Mouse (Mus musculus) CH12.LX (cell line): ENCODE measurements around the gene Zc3h6. TPM values are rescaled to one million over a fixed set of nuclear protein-coding genes. Genes with fewer than 3 reads are reported as not detected.

Experiments
- DNase-seq: peaks from one replicate; pipeline ENCODE4 v3.0.0-alpha.2; 2013; ENCODE audit errors: extremely low read depth
- H3K27ac ChIP-seq: 2 replicates; pipeline ENCODE4 v1.5.1; 2012; ENCODE audit warnings: low read depth, mild to moderate bottlenecking, control low read depth, moderate library complexity; ENCODE audit not compliant: insufficient read depth
- H3K27me3 ChIP-seq: replicated peaks from 2 replicates; pipeline ENCODE3; 2012; ENCODE audit warnings: inconsistent platforms
- H3K36me3 ChIP-seq, 2 experiments: replicated peaks in 1 of 2; 2 replicates each; pipeline versions ENCODE3 to v1.6.1; 2012; ENCODE audit warnings: inconsistent platforms in 1 of 2, low read length in 1 of 2, mild to moderate bottlenecking in 1 of 2, mixed read lengths in 1 of 2, moderate library complexity in 1 of 2; ENCODE audit not compliant: control insufficient read depth in 1 of 2, insufficient read depth in 1 of 2
- H3K4me1 ChIP-seq, 2 experiments: 2 replicates each; pipeline ENCODE4 v1.6.1; 2012; ENCODE audit warnings: inconsistent platforms in 1 of 2, moderate library complexity in 1 of 2; ENCODE audit not compliant: insufficient read depth in 2 of 2, control insufficient read depth in 1 of 2
- H3K4me2 ChIP-seq: 2 replicates; pipeline ENCODE4 v1.6.1; 2012; ENCODE audit warnings: low read depth, mild to moderate bottlenecking, control low read depth; ENCODE audit not compliant: poor library complexity, insufficient read depth, severe bottlenecking
- H3K4me3 ChIP-seq, 3 experiments: fragments of 150-350 bp in 1 of 3; sonication (generic) in 1 of 3; replicated peaks in 1 of 3; 2 replicates each; pipeline versions ENCODE3 to v1.5.1; 2011 to 2012; ENCODE audit warnings: low read depth in 2 of 3, low read length in 2 of 3, mild to moderate bottlenecking in 2 of 3, moderate library complexity in 2 of 3, control low read depth in 1 of 3, improper control_type of control experiment in 1 of 3, inconsistent platforms in 1 of 3, mixed read lengths in 1 of 3; ENCODE audit not compliant: poor library complexity in 1 of 3
- H3K79me2 ChIP-seq: replicated peaks from 2 replicates; pipeline ENCODE4 v1.6.1; 2012; ENCODE audit warnings: mild to moderate bottlenecking, moderate library complexity; ENCODE audit not compliant: control insufficient read depth, poor library complexity, insufficient read depth, severe bottlenecking; ENCODE audit errors: extremely low read depth
- H3K9ac ChIP-seq: 2 replicates; pipeline ENCODE4 v1.6.1; 2012; ENCODE audit warnings: low read depth, mild to moderate bottlenecking, control low read depth, moderate library complexity; ENCODE audit not compliant: insufficient read depth
- H3K9me3 ChIP-seq: replicated peaks from 2 replicates; pipeline ENCODE3; 2012; ENCODE audit warnings: low read length, inconsistent platforms, mixed read lengths
- BHLHE40 ChIP-seq: IDR thresholded peaks from 2 replicates; pipeline ENCODE4 v1.6.1; 2011; ENCODE audit warnings: mild to moderate bottlenecking, low read depth, low read length, improper control_type of control experiment
- CHD2 ChIP-seq: IDR thresholded peaks from 2 replicates; pipeline ENCODE4 v1.6.1; 2011; ENCODE audit warnings: low read length, improper control_type of control experiment
- E2F4 ChIP-seq: IDR thresholded peaks from 2 replicates; pipeline ENCODE4 v1.6.1; 2011; ENCODE audit warnings: low read depth, low read length, improper control_type of control experiment; ENCODE audit not compliant: insufficient replicate concordance
- ELF1 ChIP-seq: IDR thresholded peaks from 2 replicates; pipeline ENCODE4 v1.6.1; 2014; ENCODE audit warnings: low read depth, mild to moderate bottlenecking, inconsistent platforms, low read length, improper control_type of control experiment
- HCFC1 ChIP-seq: IDR thresholded peaks from 2 replicates; pipeline ENCODE4 v1.6.1; 2012; ENCODE audit warnings: low read depth, mild to moderate bottlenecking, inconsistent platforms, low read length, improper control_type of control experiment
- IRF4 ChIP-seq: IDR thresholded peaks from 2 replicates; pipeline ENCODE4 v1.6.1; 2014; ENCODE audit warnings: low read depth, mild to moderate bottlenecking, inconsistent platforms, low read length, improper control_type of control experiment
- JUN ChIP-seq: IDR thresholded peaks from 2 replicates; pipeline ENCODE4 v1.6.1; 2011; ENCODE audit warnings: low read depth, mild to moderate bottlenecking, low read length, improper control_type of control experiment, moderate library complexity; ENCODE audit not compliant: insufficient read depth
- JUND ChIP-seq: conservative IDR thresholded peaks from 2 replicates; pipeline ENCODE4 v1.6.1; 2011; ENCODE audit warnings: low read depth, low read length, improper control_type of control experiment
- MAX ChIP-seq: IDR thresholded peaks from 2 replicates; pipeline ENCODE4 v1.6.1; 2011; ENCODE audit warnings: low read length, improper control_type of control experiment
- MAZ ChIP-seq: IDR thresholded peaks from 2 replicates; pipeline ENCODE4 v1.6.1; 2012; ENCODE audit warnings: low read depth, mild to moderate bottlenecking, inconsistent platforms, low read length, improper control_type of control experiment, moderate library complexity
- MXI1 ChIP-seq: IDR thresholded peaks from 2 replicates; pipeline ENCODE4 v1.6.1; 2011; ENCODE audit warnings: mild to moderate bottlenecking, low read depth, low read length, improper control_type of control experiment
- MYC ChIP-seq: IDR thresholded peaks from 2 replicates; pipeline ENCODE4 v1.6.1; 2011; ENCODE audit warnings: low read depth, mild to moderate bottlenecking, improper control_type of control experiment, low read length
- NELFE ChIP-seq: IDR thresholded peaks from 2 replicates; pipeline ENCODE4 v1.6.1; 2011; ENCODE audit warnings: low read depth, low read length, improper control_type of control experiment
- NRF1 ChIP-seq: IDR thresholded peaks from 2 replicates; pipeline ENCODE4 v1.6.1; 2014; ENCODE audit warnings: low read depth, mild to moderate bottlenecking, inconsistent platforms, low read length, improper control_type of control experiment, moderate library complexity
- POLR2A ChIP-seq: IDR thresholded peaks from 2 replicates; pipeline ENCODE4 v1.6.1; 2011; ENCODE audit warnings: low read depth, mild to moderate bottlenecking, improper control_type of control experiment, low read length
- SIN3A ChIP-seq: IDR thresholded peaks from 2 replicates; pipeline ENCODE4 v1.6.1; 2012; ENCODE audit warnings: low read length, improper control_type of control experiment, inconsistent platforms
- SMC3 ChIP-seq: IDR thresholded peaks from 2 replicates; pipeline ENCODE4 v1.6.1; 2011; ENCODE audit warnings: low read depth, low read length, improper control_type of control experiment
- TBP ChIP-seq: conservative IDR thresholded peaks from 2 replicates; pipeline ENCODE4 v1.6.1; 2011; ENCODE audit warnings: low read depth, low read length, improper control_type of control experiment
- UBTF ChIP-seq: IDR thresholded peaks from 2 replicates; pipeline ENCODE4 v1.6.1; 2012; ENCODE audit warnings: low read depth, mild to moderate bottlenecking, inconsistent platforms, low read length, improper control_type of control experiment, moderate library complexity
- USF1 ChIP-seq: IDR thresholded peaks from 2 replicates; pipeline ENCODE4 v1.6.1; 2014; ENCODE audit warnings: low read depth, mild to moderate bottlenecking, inconsistent platforms, low read length, improper control_type of control experiment
- ZC3H11A ChIP-seq: IDR thresholded peaks from 2 replicates; pipeline ENCODE4 v1.6.1; 2012; ENCODE audit warnings: low read depth, mild to moderate bottlenecking, inconsistent platforms, low read length, improper control_type of control experiment
- ZMIZ1 ChIP-seq: IDR thresholded peaks from 2 replicates; pipeline ENCODE4 v1.6.1; 2012; ENCODE audit warnings: low read depth, mild to moderate bottlenecking, inconsistent platforms, low read length, improper control_type of control experiment
- ZNF384 ChIP-seq: IDR thresholded peaks from 2 replicates; pipeline ENCODE4 v1.6.1; 2012; ENCODE audit warnings: low read depth, low read length, improper control_type of control experiment, inconsistent platforms
- dilution Hi-C: fragments of 300-500 bp; cut with MboI; formaldehyde crosslinking; loops from 2 replicates; pipeline ENCODE4 v1.14.3; 2020; ENCODE audit warnings: low sequenced_read_pairs; ENCODE audit not compliant: extremely low pct_unique_long_range_greater_than_20kb, extremely low pct_ligation_motif_present
- in situ Hi-C: fragments of 300-500 bp; cut with MboI; formaldehyde crosslinking; loops from 3 replicates; pipeline ENCODE4 v1.14.3; 2019; ENCODE audit warnings: low sequenced_read_pairs, low pct_ligation_motif_present, low pct_unique_long_range_greater_than_20kb, mixed read lengths
- polyA plus RNA-seq: library from polyadenylated mRNA; unstranded; fragments of >175 nt; gene quantifications from 2 replicates; pipeline ENCODE4 v1.2.1, GENCODE M21; 2012; ENCODE audit warnings: low read depth; ENCODE audit not compliant: insufficient read length
- total RNA-seq, 2 experiments: library from RNA; depleted of rRNA; stranded (reverse); fragments of 300-350 nt in 1 of 2; fragments of >200 nt in 1 of 2; gene quantifications; 2 replicates each; pipeline ENCODE4 v1.2.3; 2012 to 2014

Zc3h6 gene
- total and polyA plus RNA-seq, 3 experiments: 0.59 to 0.72 (median 0.64) TPM

DNA sequence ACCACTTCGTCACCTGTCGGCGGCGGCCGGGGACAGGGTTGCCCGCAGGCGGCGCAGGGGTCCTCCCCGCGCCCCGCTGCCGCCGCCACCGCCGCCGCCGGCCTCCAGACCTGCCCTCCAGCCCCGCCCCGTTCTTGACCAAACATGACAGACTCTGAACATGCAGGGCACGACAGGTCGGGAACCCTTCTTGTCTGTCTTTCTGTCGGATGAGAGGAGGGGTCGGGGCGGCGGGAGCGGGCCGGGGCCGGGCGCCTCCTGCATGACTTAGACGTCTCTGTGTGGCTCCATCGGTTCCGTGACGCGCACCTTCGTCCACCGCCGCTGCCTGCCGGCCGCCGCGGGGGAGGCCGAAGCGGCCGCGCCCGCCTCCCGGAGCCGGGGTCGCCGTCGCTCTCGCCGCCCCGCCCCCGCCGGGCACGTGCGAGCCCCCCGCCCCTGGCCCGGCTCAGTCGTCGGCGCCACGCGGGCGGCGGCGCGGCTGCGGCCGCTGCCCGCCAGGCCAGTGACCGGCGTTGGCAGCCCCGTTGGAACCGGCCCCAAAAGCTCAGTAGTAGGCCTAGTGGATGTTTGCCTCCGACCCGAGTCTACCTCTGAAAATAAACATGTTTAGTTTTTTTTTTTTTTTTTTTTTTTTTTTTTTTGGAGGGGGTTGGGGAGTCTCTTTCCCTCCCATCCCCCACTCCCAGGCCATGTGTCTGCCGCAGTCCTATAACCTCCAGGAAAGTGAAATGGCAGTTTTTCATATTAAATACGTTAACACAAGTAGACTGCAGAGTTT lies 649 bp downstream of the Zc3h6 start, which contains the start of gene Gm10762:
Gene Gm10762 (minus strand): TSS at position 65 of the 781 bp plus-strand sequence.
- Histone ChIP-seq H3K4me2 (peak within 1 kb of the TSS; percentile 25), H3K9ac (peak within 1 kb of the TSS; percentile 99), H3K79me2 (no peaks in the 10 kb centered on the region), H3K36me3 (no peaks in the 10 kb centered on the region), H3K4me3 (peak within 1 kb of the TSS; percentile 83 to 93 (median 89)), H3K4me1 (peaks cover 3 to 16% of the 10 kb centered on the region in 2 experiments; a peak in 2 of 4 replicates), H3K27me3 (no peaks in the 10 kb centered on the region), H3K27ac (peak within 1 kb of the TSS; percentile 96), H3K9me3 (no peaks in the 10 kb centered on the region)
- in situ Hi-C loops: no loop called here
- DNase-seq: peak; percentile 75
- dilution Hi-C loops: no loop called here
- TF ChIP-seq NRF1: no peak
- peak; percentile 98 for TF ChIP-seq ZNF384
- TF ChIP-seq BHLHE40: peak; percentile 66; the same call in 1 of the 2 replicates
- peak; percentile 88 for TF ChIP-seq MXI1
- TF ChIP-seq POLR2A: peak; percentile 60
- TF ChIP-seq SIN3A: peak; percentile 67; the same call in 1 of the 2 replicates
- no peak for TF ChIP-seq USF1
- TF ChIP-seq ZC3H11A: no peak
- TF ChIP-seq UBTF: 0 out of 2 replicates have a peak, but pooled peaks have one; percentile 66
- peak; percentile 90 for TF ChIP-seq MAX
- no peak for TF ChIP-seq TBP
- TF ChIP-seq IRF4: peak; percentile 42; the same call in 1 of the 2 replicates
- TF ChIP-seq CHD2: peak; percentile 97
- TF ChIP-seq NELFE: peak; percentile 9; the same call in 1 of the 2 replicates
- peak; percentile 51 for TF ChIP-seq HCFC1
- TF ChIP-seq ZMIZ1: peak; percentile 66; the same call in 1 of the 2 replicates
- no peak for TF ChIP-seq JUND
- TF ChIP-seq MAZ: peak; percentile 45; the same call in 1 of the 2 replicates
- no peak for TF ChIP-seq SMC3
- peak; percentile 98 for TF ChIP-seq MYC
- no peak for TF ChIP-seq JUN
- no peak for TF ChIP-seq ELF1
- TF ChIP-seq E2F4: 0 out of 2 replicates have a peak, but pooled peaks have one; percentile 20
